Mouse (Mus musculus) telencephalon, adult 2 months (tissue): ENCODE results near the gene 4930595D18Rik.

Experiments used
- DNase-seq: peaks from one replicate; pipeline ENCODE4 v3.0.0-alpha.2; 2011; ENCODE audit warnings: low read depth, low spot score

Gene 4930595D18Rik

DNA sequence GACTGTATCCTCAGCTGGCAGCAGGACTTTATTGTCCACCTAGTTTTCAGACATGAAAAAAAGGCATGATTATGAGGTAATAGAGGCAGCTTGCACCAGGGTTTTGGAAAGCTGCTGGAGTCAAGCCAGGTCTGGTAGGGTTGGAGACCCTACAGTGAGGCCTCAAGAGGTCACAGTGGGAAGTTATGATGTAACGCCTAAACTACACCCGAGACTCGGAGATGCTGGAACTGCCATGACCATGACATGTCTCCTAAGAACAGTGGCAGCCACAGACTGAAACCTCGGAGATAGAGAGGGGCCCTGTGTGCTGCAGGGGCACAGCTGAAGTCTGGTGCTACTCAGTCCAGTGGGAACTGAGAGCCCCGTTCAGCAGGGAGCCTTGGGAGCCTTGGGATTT, at the start of gene 4930595D18Rik:
4930595D18Rik (minus strand) TSS at position 16 of the 400 bp plus-strand sequence.
- DNase-seq = no peak

DNA sequence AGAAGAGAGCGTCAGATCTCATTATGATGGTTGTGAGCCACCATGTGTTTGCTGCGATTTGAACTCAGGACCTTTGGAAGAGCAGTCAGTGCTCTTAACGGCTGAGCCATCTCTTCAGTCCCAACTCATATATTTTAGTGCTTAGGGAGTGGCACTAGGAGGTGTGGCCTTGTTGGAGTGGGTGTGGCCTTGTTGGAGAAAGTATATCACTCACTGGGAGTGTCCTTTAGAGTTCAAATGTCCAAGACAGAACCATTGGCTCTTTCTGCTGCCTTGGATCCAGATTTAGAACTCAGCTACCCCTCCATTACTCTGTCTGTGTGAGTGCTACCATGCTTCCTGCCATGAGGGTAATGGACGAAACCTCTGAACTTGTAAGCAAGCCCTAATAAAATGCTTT, 49.5 kb upstream of the 4930595D18Rik start:
- DNase-seq = no peak

DNA sequence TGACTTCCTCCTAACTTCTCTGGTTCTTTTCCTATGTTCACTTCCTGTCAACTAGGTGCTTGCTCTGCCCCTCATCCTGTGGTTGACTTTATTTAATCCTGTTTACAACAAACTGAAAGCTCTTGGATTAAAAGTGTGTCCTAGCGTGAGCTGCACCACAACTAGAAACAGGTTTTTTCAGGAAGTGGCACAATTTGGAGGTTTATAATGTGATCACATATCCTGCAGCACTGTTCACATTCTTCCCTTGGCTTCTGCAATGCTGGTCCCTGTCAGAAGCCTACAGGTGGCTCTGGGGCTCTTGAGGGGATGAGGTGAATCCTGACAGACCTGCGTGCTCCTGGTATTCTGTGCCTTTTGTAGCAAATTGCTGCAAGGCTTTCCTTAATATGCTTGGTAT, 46.5 kb upstream of the 4930595D18Rik start:
- no peak for DNase-seq

GRCm38 (mm10) chr12:111228488-111228887, 44.2 kb upstream of the 4930595D18Rik start:
- no peak for DNase-seq

DNA sequence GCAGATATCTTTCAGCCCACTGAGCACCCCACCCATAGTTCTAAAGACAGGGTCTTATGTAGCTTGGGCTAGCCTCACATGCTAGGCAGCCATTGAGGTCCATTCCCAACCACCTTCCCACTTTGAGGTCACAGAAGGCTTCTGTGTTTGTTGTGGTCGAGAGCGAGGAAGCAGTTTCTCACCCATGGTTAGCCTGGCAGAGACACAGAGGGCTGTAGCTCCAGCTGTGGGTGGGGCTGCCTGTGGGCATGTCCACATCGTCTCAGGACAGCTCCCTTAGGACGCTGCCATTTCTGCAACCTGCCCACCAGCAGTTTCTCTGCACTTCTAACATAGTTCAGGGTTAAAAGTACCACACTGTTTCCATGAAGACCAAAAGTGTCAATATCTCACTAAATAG, 43.1 kb upstream of the 4930595D18Rik start:
- no peak for DNase-seq

GRCm38 (mm10) chr12:111225197-111225780, 41.0 kb upstream of the 4930595D18Rik start:
- DNase-seq = no peak

DNA sequence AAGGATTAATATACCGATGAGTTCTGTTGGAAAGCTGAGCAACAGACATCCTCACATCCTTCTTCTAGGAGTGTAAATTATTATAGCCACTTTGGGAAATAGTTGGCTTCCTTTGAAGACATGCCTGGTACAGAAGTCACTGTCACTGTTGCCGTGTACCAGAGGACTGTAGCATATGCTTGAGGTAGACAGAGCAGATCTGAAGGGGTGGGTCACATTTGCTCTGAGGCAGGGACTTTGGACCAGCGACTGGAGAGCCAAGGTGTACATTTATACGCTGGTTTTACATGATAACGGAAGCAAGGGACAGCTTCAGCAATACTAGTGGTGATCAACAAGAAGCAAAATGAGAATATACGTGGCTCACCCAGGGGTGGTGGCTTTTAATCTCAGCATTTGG, 34.6 kb upstream of the 4930595D18Rik start:
- DNase-seq = no peak

DNA sequence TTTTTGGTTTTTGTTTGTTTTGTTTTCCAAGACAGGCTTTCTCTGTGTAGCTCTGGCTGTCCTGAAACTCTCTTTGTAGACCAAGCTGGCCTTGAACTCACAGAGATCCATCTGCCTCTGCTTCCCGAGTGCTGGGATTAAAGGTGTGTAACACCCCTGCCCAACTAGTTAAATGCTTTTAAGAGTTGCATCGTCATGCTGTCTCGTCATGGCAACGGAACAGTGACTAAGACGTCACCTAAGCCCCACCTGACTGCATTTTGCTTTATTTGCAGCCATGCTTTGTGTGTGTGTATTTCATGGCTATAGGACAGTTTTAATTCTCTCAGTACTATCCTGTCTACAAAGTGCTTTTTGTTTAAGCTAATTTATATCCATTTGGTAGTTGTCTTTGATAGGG, 27.4 kb upstream of the 4930595D18Rik start:
- no peak for DNase-seq

GRCm38 (mm10) chr12:111207641-111208040, 23.4 kb upstream of the 4930595D18Rik start:
- no peak for DNase-seq

- DNase-seq = peak; percentile 64
These were observed 19.7 kb upstream of the 4930595D18Rik start for GRCm38 (mm10) chr12:111203945-111204344.

GRCm38 (mm10) chr12:111203076-111203475, 18.8 kb upstream of the 4930595D18Rik start:
- no peak for DNase-seq

DNA sequence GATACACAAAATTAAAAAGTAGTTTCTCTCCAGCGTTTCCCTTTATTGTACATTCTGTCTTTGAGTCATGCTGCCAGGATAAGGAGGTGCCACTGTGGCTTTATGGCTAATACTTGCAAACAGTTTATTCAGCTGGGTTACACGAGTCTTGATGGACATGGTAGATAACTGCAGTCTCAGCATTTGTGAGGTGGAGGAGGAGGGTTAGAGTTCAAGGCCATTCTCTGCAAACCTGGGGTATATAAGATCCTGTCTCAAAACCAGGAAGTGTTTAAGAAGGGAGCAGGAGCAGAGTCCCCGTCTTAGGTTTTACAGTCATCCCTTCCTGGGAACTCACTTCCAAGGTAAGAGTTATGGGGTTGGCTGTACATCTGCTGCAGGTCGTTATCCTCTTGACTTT, 12.3 kb upstream of the 4930595D18Rik start:
- DNase-seq = no peak

- DNase-seq = no peak
These were observed 9.0 kb upstream of the 4930595D18Rik start for GRCm38 (mm10) chr12:111193331-111193730.

- no peak for DNase-seq
These were observed 8.5 kb upstream of the 4930595D18Rik start for GRCm38 (mm10) chr12:111192777-111193176.

- no peak for DNase-seq
These were observed 6.6 kb upstream of the 4930595D18Rik start for GRCm38 (mm10) chr12:111190891-111191290.

DNA sequence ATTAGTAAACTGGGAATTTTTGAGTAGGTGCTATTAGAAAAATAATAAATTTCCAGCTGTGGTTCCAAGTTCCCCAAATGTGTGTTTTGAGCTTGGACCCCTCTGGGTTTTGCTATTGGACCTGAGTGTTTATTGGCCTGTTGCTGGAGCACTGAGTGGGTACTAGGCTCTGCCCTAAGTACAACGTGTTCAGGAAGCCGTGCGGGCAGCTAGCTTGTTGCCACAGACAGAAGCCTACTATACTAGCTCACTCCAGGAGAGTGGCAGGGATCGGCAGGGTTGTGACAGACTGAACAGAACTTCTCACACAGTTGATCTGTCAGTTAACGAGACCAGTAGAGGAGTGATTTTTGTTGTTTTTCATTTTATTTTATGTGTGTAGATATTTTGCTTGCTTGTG, 6.1 kb upstream of the 4930595D18Rik start:
- DNase-seq = no peak

GRCm38 (mm10) chr12:111188295-111188694, 4.0 kb upstream of the 4930595D18Rik start:
- no peak for DNase-seq

GRCm38 (mm10) chr12:111186986-111187385, 2.7 kb upstream of the 4930595D18Rik start:
- no peak for DNase-seq

- no peak for DNase-seq
These were observed 1.9 kb downstream of the 4930595D18Rik start for GRCm38 (mm10) chr12:111182378-111182777.

DNA sequence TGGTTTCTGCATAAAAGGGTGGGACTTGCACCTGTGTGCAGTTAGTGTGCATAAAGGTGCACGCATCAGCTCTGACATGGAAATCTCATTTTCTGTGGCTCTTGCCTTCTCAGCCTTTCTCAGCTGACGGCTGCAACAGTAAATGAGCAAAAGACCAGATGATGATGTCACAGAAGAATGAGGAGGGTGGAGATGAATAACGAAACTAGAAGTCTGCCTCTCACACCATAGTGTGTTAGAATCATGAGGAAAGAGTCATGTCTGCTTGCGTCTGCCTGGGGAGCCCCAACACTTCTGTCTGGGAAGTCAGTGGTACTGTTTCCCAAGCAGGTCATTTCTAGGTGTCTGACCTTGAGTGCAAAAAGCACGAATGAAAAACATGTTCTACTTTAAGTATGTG, 2.4 kb downstream of the 4930595D18Rik start:
- no peak for DNase-seq

GRCm38 (mm10) chr12:111178772-111179171, 5.5 kb downstream of the 4930595D18Rik start:
- DNase-seq = no peak

DNA sequence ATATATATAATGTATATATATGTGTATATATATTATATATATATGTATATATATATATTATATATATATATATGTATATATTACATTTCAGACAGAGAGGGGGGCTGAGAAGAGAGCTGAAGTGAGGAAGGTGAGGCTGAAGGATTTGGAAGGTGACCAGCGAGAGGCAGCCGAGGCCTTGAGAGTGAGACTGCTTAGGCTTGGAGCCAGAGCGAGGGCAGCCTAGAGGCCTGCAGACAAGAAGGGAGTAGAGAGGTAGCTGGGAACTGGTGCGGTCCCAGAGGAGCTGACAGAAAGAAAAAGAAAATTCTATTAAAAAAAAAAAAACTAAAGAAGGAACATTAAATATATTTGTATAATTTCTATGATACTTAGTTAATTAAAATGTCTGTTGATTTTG, 15.4 kb downstream of the 4930595D18Rik start:
- no peak for DNase-seq

DNA sequence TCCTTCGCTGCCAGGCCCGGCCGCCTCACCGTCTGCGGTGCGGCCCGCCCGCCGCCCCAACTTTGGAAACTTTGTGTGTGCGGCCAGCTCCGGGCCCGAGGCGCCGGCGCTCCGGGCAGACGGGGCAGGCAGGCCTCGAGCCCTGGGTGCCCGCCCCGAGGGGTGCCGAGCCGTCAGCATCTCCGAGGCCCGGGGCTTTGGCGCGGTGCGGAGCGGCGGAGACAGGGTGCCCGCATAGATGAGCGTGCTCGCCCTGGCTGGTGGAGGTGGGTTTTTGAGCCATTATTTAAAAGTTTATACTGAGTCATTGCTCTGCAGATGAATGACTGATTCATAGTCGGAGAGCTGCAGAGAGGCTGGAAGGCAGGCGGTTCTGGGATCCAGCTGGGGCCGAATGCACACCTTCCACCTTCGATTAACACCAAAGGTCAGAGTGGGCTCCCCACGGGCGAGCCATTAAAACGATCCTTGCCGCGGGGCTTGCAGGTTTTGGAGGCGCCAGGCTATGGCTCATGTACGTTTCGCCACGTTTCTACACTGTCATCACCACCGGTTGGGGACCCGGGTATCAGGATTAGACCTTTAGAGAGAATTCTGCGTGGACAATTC, 17.5 kb downstream of the 4930595D18Rik start:
- DNase-seq = no peak
